Mouse (Mus musculus): ENCODE measurements around the gene Cxcr1. TPM values are rescaled to one million over a fixed set of nuclear protein-coding genes. Genes with fewer than 3 reads are reported as not detected.

The Cxcr1 gene
- total and polyA plus RNA-seq, 2 experiments from 2014 or later, result not detected

- Histone ChIP-seq H3K4me2 (ENCODE audit: low read depth, low read length, poor library complexity, severe bottlenecking) (no peak overlapping the region), H3K36me3 (ENCODE audit: insufficient read depth, low read length) (no peaks in the 10 kb centered on the region), H3K9ac (replicated peaks; ENCODE audit: low read length, poor library complexity, severe bottlenecking) (no peak overlapping the region), H3K4me3 (ENCODE audit: low read depth, low read length) (no peak overlapping the region), H3K27ac (ENCODE audit: low read depth, low read length) (no peak overlapping the region), H3K9me3 (ENCODE audit: low read length) (no peaks in the 10 kb centered on the region), H3K27me3 (ENCODE audit: insufficient read depth, low read length) (no peaks in the 10 kb centered on the region), H3K4me1 (ENCODE audit: insufficient read depth, low read length) (no peaks in the 10 kb centered on the region)
- DNase-seq (ENCODE audit: low spot score), result no peak
- WGBS, result 82% methylated on average over 7 of the region's 7 CpGs
- no peak for ATAC-seq (ENCODE audit: low FRiP score)
- no peak for TF ChIP-seq CTCF (IDR thresholded peaks at IDR 0.05)
Observed at GRCm38 (mm10) chr1:74219922-74220321, 25.5 kb upstream of the Cxcr1 start.

GRCm38 (mm10) chr1:74208941-74209340 is 14.5 kb upstream of the Cxcr1 start:
- no peak overlapping the region for H3K4me2 ChIP-seq (ENCODE audit: low read depth, low read length, poor library complexity, severe bottlenecking)
- 91% methylated on average over 8 of the region's 8 CpGs for WGBS
- no peak overlapping the region for H3K4me3 ChIP-seq (ENCODE audit: low read depth, low read length)
- H3K27ac ChIP-seq (ENCODE audit: low read depth, low read length), result no peak overlapping the region
- no peaks in the 10 kb centered on the region for H3K4me1 ChIP-seq (ENCODE audit: insufficient read depth, low read length)
- DNase-seq (ENCODE audit: low spot score) (no peak), ATAC-seq (ENCODE audit: low FRiP score) (no peak)
- no peaks in the 10 kb centered on the region for H3K9me3 ChIP-seq (ENCODE audit: low read length)
- no peaks in the 10 kb centered on the region for H3K36me3 ChIP-seq (ENCODE audit: insufficient read depth, low read length)
- H3K9ac ChIP-seq (replicated peaks; ENCODE audit: low read length, poor library complexity, severe bottlenecking), result no peak overlapping the region
- no peak for TF ChIP-seq CTCF (IDR thresholded peaks at IDR 0.05)
- H3K27me3 ChIP-seq (ENCODE audit: insufficient read depth, low read length), result no peaks in the 10 kb centered on the region

GRCm38 (mm10) chr1:74207906-74208305 is 13.5 kb upstream of the Cxcr1 start:
- ATAC-seq (ENCODE audit: low FRiP score), result no peak
- TF ChIP-seq CTCF (IDR thresholded peaks at IDR 0.05), result no peak
- no peak for DNase-seq (ENCODE audit: low spot score)
- no peaks in the 10 kb centered on the region for H3K9me3 ChIP-seq (ENCODE audit: low read length)
- no peak overlapping the region for H3K9ac ChIP-seq (replicated peaks; ENCODE audit: low read length, poor library complexity, severe bottlenecking)
- H3K36me3 ChIP-seq (ENCODE audit: insufficient read depth, low read length), result no peaks in the 10 kb centered on the region
- no peaks in the 10 kb centered on the region for H3K4me1 ChIP-seq (ENCODE audit: insufficient read depth, low read length)
- 65% methylated on average over 8 of the region's 9 CpGs for WGBS
- no peak overlapping the region for H3K4me2 ChIP-seq (ENCODE audit: low read depth, low read length, poor library complexity, severe bottlenecking)
- H3K4me3 ChIP-seq (ENCODE audit: low read depth, low read length), result no peak overlapping the region
- H3K27me3 ChIP-seq (ENCODE audit: insufficient read depth, low read length), result no peaks in the 10 kb centered on the region
- H3K27ac ChIP-seq (ENCODE audit: low read depth, low read length), result no peak overlapping the region

GRCm38 (mm10) chr1:74206642-74207041 is 12.2 kb upstream of the Cxcr1 start:
- Histone ChIP-seq H3K9me3 (ENCODE audit: low read length) (no peaks in the 10 kb centered on the region), H3K4me2 (ENCODE audit: low read depth, low read length, poor library complexity, severe bottlenecking) (no peak overlapping the region), H3K4me3 (ENCODE audit: low read depth, low read length) (no peak overlapping the region), H3K9ac (replicated peaks; ENCODE audit: low read length, poor library complexity, severe bottlenecking) (no peak overlapping the region), H3K27ac (ENCODE audit: low read depth, low read length) (no peak overlapping the region), H3K4me1 (ENCODE audit: insufficient read depth, low read length) (no peaks in the 10 kb centered on the region), H3K36me3 (ENCODE audit: insufficient read depth, low read length) (no peaks in the 10 kb centered on the region), H3K27me3 (ENCODE audit: insufficient read depth, low read length) (no peaks in the 10 kb centered on the region)
- 47% methylated on average over 8 of the region's 8 CpGs for WGBS
- DNase-seq (ENCODE audit: low spot score) (no peak), ATAC-seq (ENCODE audit: low FRiP score) (no peak)
- no peak for TF ChIP-seq CTCF (IDR thresholded peaks at IDR 0.05)

GRCm38 (mm10) chr1:74205881-74206280 is 11.4 kb upstream of the Cxcr1 start:
- Histone ChIP-seq H3K9ac (replicated peaks; ENCODE audit: low read length, poor library complexity, severe bottlenecking) (no peak overlapping the region), H3K27me3 (ENCODE audit: insufficient read depth, low read length) (no peaks in the 10 kb centered on the region), H3K36me3 (ENCODE audit: insufficient read depth, low read length) (no peaks in the 10 kb centered on the region), H3K9me3 (ENCODE audit: low read length) (no peaks in the 10 kb centered on the region), H3K27ac (ENCODE audit: low read depth, low read length) (no peak overlapping the region), H3K4me1 (ENCODE audit: insufficient read depth, low read length) (no peaks in the 10 kb centered on the region), H3K4me3 (ENCODE audit: low read depth, low read length) (no peak overlapping the region), H3K4me2 (ENCODE audit: low read depth, low read length, poor library complexity, severe bottlenecking) (no peak overlapping the region)
- peak; percentile 75 for TF ChIP-seq CTCF (IDR thresholded peaks at IDR 0.05)
- ATAC-seq (ENCODE audit: low FRiP score) (no peak), DNase-seq (ENCODE audit: low spot score) (peak; percentile 42)
- 66% methylated on average over 7 of the region's 7 CpGs for WGBS

GRCm38 (mm10) chr1:74203457-74203856 is 9.0 kb upstream of the Cxcr1 start:
- WGBS, result 66% methylated on average over 5 of the region's 5 CpGs
- Histone ChIP-seq H3K4me1 (ENCODE audit: insufficient read depth, low read length) (no peaks in the 10 kb centered on the region), H3K36me3 (ENCODE audit: insufficient read depth, low read length) (no peaks in the 10 kb centered on the region), H3K27ac (ENCODE audit: low read depth, low read length) (no peak overlapping the region), H3K27me3 (ENCODE audit: insufficient read depth, low read length) (no peaks in the 10 kb centered on the region), H3K4me2 (ENCODE audit: low read depth, low read length, poor library complexity, severe bottlenecking) (no peak overlapping the region), H3K4me3 (ENCODE audit: low read depth, low read length) (no peak overlapping the region), H3K9ac (replicated peaks; ENCODE audit: low read length, poor library complexity, severe bottlenecking) (no peak overlapping the region), H3K9me3 (ENCODE audit: low read length) (no peaks in the 10 kb centered on the region)
- no peak for ATAC-seq (ENCODE audit: low FRiP score)
- no peak for TF ChIP-seq CTCF (IDR thresholded peaks at IDR 0.05)
- DNase-seq (ENCODE audit: low spot score), result no peak
